In the genomic region with DNA sequence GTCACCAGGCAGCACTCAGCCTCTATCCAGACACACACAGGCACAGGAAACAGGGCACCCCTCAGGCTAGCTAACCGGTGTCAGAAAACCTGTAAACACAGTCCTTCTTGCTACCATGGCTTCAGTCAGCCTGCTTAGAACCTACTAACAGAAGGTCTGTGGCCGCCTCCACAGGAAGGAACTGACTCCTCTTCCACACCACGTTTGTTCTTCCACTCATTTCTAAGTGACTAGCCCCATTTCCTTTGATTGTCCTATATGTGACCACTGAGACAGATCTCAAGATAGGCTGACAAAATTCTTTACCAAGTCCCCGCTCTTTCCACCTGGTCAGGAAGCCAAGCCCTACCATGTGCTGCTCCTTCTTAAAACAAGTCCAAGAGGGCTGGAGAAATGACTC, we compare ENCODE assay signal across 12 mouse cellular contexts. TPM values are rescaled to one million over a fixed set of nuclear protein-coding genes. Genes with fewer than 3 reads are reported as not detected.
DNase-seq lines count a peak whose midpoint lies in the region; ATAC-seq lines count a peak whose summit lies in the region.
"Had no signal": no experiment of that assay in that cellular context is flagged by ENCODE, and none has a peak within 500 bp of the region (broad histone marks: within the 10 kb centered on the region; RNA-seq: fewer than 3 reads in every experiment).

No protein-coding gene starts in this region.

- H3K4me2 ChIP-seq in kidney, embryonic 16.5 days (replicated peaks; ENCODE audit: low read depth, low read length): 0 out of 2 replicates have a peak overlapping the region, but pooled peaks have one; percentile 11
- H3K4me2 ChIP-seq in liver, embryonic 13.5 days: peak overlapping the region; percentile 9; the same call in 1 of the 2 replicates

- 71% methylated on average over 4 of the region's 4 CpGs for whole genome bisulfite sequencing in kidney, embryonic 16.5 days
- 39% methylated on average over 4 of the region's 4 CpGs for WGBS in liver, embryonic 13.5 days (ENCODE audit: insufficient replicate concordance)

- peak overlapping the region; percentile 15; the same call in 1 of the 2 replicates for H3K9ac ChIP-seq in kidney, embryonic 16.5 days (replicated peaks; ENCODE audit: low read length)
- 0 out of 2 replicates have a peak overlapping the region, but pooled peaks have one; percentile 8 for H3K9ac ChIP-seq in liver, embryonic 13.5 days

- peaks cover 82% of the 10 kb centered on the region for H3K4me1 ChIP-seq in kidney, embryonic 16.5 days (ENCODE audit: insufficient read depth, low read length)
- H3K4me1 ChIP-seq in liver, embryonic 13.5 days (replicated peaks): peaks cover 98% of the 10 kb centered on the region

- 0 out of 2 replicates have a peak overlapping the region, but pooled peaks have one; percentile 51 for H3K27ac ChIP-seq in kidney, embryonic 16.5 days (ENCODE audit: low read length)
- peak overlapping the region; percentile 49 for H3K27ac ChIP-seq in liver, embryonic 13.5 days

- no peak for ATAC-seq in kidney, embryonic 16.5 days (ENCODE audit: low FRiP score, low TSS enrichment)
- no peak for ATAC-seq in liver, embryonic 13.5 days (ENCODE audit: low read depth)
- no peak for ATAC-seq in megakaryocyte-erythroid progenitor cell, adult 5-6 weeks (replicated peaks; ENCODE audit: low FRiP score, low TSS enrichment, poor library complexity, severe bottlenecking)

- no peaks in the 10 kb centered on the region for H3K27me3 ChIP-seq in kidney, embryonic 16.5 days (ENCODE audit: insufficient read depth, low read length)
- no peaks in the 10 kb centered on the region for H3K27me3 ChIP-seq in liver, embryonic 13.5 days

- no peak overlapping the region for H3K4me3 ChIP-seq in kidney, embryonic 16.5 days (ENCODE audit: low read length)
- no peak overlapping the region for H3K4me3 ChIP-seq in liver, embryonic 13.5 days (replicated peaks)
- H3K4me3 ChIP-seq: erythroblast, embryonic 14.5 days had no signal

- peaks cover 10% of the 10 kb centered on the region; the same call in 1 of the 2 replicates for H3K36me3 ChIP-seq in kidney, embryonic 16.5 days (ENCODE audit: insufficient read depth, low read length)
- peaks cover 27% of the 10 kb centered on the region for H3K36me3 ChIP-seq in liver, embryonic 13.5 days

- DNase-seq in kidney, postnatal 4 days: no peak
- peak; percentile 93 for DNase-seq in 416B (ENCODE audit: low read depth)
- peak; percentile 47 for DNase-seq in CD4-positive, CD25-positive, alpha-beta regulatory T cell, adult 2 months (ENCODE audit: low read depth, low spot score)
- DNase-seq in liver, embryonic 13.5 days: no peak
- no peak for DNase-seq in layer of hippocampus, adult 8-10 months (ENCODE audit: low spot score in 2 of 2)
- DNase-seq: cerebellum, postnatal 36 days; lung, adult 2 months; right cerebral cortex, postnatal 25 days had no signal

- H3K9me3 ChIP-seq in kidney, embryonic 16.5 days (ENCODE audit: low read length): no peaks in the 10 kb centered on the region
- no peaks in the 10 kb centered on the region for H3K9me3 ChIP-seq in liver, embryonic 13.5 days (replicated peaks)
- H3K9me3 ChIP-seq: G1E had no signal

RNA-seq across cellular contexts. Expression of gene Tet3, which starts 10.0 kb away (rescaled TPM):
- 48.9 and 65.3 TPM in 2 replicates for polyA plus RNA-seq in kidney, embryonic 16.5 days (2015; fragmentation: Nextera tagmentation; extraction: Ambion mirVana)
- 10.4 and 13.3 TPM in 2 replicates for polyA plus RNA-seq in liver, embryonic 13.5 days (2015; fragmentation: Nextera tagmentation; extraction: Ambion mirVana)
- 10 to 100 TPM; 53.5 to 65.9 (median 58.5) TPM for total RNA-seq in layer of hippocampus, adult 8-10 months (2022)
- total RNA-seq in megakaryocyte-erythroid progenitor cell, adult 5-6 weeks (2014; fragmentation: Nextera tagmentation): 46.9 and 55.9 TPM in 2 replicates
- 12.6 and 13.5 TPM in 2 replicates for total RNA-seq in megakaryocyte-erythroid progenitor cell, adult 5-6 weeks (2017)

RNA-seq across cellular contexts. Expression of gene Dguok, which starts 57.9 kb away (rescaled TPM):
- 85.8 and 95.8 TPM in 2 replicates for polyA plus RNA-seq in kidney, embryonic 16.5 days (2015; fragmentation: Nextera tagmentation; extraction: Ambion mirVana)
- polyA plus RNA-seq in liver, embryonic 13.5 days (2015; fragmentation: Nextera tagmentation; extraction: Ambion mirVana): 25.3 and 29.1 TPM in 2 replicates
- total RNA-seq in layer of hippocampus, adult 8-10 months (2022): 10 to 100 TPM; 32.7 to 37.0 (median 35.8) TPM
- total RNA-seq in megakaryocyte-erythroid progenitor cell, adult 5-6 weeks (2014; fragmentation: Nextera tagmentation): 53.6 and 64.2 TPM in 2 replicates
- 35.7 and 37.9 TPM in 2 replicates for total RNA-seq in megakaryocyte-erythroid progenitor cell, adult 5-6 weeks (2017)

Comparison
In these comparisons a context has a peak if more than half of its experiments do, and no peak if none do; other contexts are left out.
1. DNase-seq: peak in 416B (single experiment) and CD4-positive, CD25-positive, alpha-beta regulatory T cell, adult 2 months (single experiment); none in kidney, postnatal 4 days (0 of 2), liver, embryonic 13.5 days (single experiment) and layer of hippocampus, adult 8-10 months (0 of 2).